Mouse (Mus musculus) kidney, adult 2 months (tissue): ENCODE measurements around the gene Foxn3. TPM values are rescaled to one million over a fixed set of nuclear protein-coding genes. Genes with fewer than 3 reads are reported as not detected.

Experiments
- DNase-seq: peaks from one replicate; pipeline ENCODE4 v3.0.0; 2021
- H3K27ac ChIP-seq: fragments of 200-500 bp; 2 replicates; pipeline ENCODE4 v1.5.1; 2012; ENCODE audit warnings: low read depth, low read length, control low read depth, inconsistent platforms; ENCODE audit not compliant: insufficient read depth
- H3K27me3 ChIP-seq: fragments of 200-500 bp; replicated peaks from 2 replicates; pipeline ENCODE4 v1.6.1; 2012; ENCODE audit warnings: mild to moderate bottlenecking, moderate library complexity, low read length, inconsistent platforms; ENCODE audit not compliant: control insufficient read depth, insufficient read depth
- H3K36me3 ChIP-seq: fragments of 200-500 bp; 2 replicates; pipeline ENCODE4 v1.6.1; 2012; ENCODE audit warnings: mild to moderate bottlenecking, moderate library complexity, low read length, inconsistent platforms; ENCODE audit not compliant: control insufficient read depth, insufficient read depth
- H3K4me1 ChIP-seq: fragments of 200-500 bp; 2 replicates; pipeline ENCODE4 v1.6.1; 2011; ENCODE audit warnings: low read length; ENCODE audit not compliant: control insufficient read depth, insufficient read depth
- H3K4me3 ChIP-seq: fragments of 200-500 bp; 2 replicates; pipeline ENCODE4 v1.5.1; 2011; ENCODE audit warnings: mild to moderate bottlenecking, low read depth, low read length, control low read depth; ENCODE audit not compliant: insufficient read depth
- CTCF ChIP-seq: fragments of 200-500 bp; conservative IDR thresholded peaks from 2 replicates; pipeline ENCODE4 v1.5.1; 2011; ENCODE audit warnings: low read depth, mild to moderate bottlenecking, control low read depth, low read length, moderate library complexity, mixed read lengths; ENCODE audit not compliant: insufficient read depth, insufficient read length
- POLR2A ChIP-seq: fragments of 200-500 bp; IDR thresholded peaks from one replicate; pipeline ENCODE4 v1.6.1; 2011; ENCODE audit warnings: low read depth, low read length, control low read depth
- WGBS: fragments of 180-500 bp; shearing (Covaris S2); methylation state at CpG from one replicate; pipeline ENCODE4 v1.1.7; 2018; 5-methylcytosine and 5-hydroxymethylcytosine counted together
- polyA plus RNA-seq: library from polyadenylated mRNA; depleted of rRNA; stranded (reverse); fragments of >200 nt; gene quantifications from 2 replicates; pipeline ENCODE4 v1.2.3, GENCODE M21; 2012

Gene Foxn3
- polyA plus RNA-seq, 1 experiment: 28.0 TPM

DNA sequence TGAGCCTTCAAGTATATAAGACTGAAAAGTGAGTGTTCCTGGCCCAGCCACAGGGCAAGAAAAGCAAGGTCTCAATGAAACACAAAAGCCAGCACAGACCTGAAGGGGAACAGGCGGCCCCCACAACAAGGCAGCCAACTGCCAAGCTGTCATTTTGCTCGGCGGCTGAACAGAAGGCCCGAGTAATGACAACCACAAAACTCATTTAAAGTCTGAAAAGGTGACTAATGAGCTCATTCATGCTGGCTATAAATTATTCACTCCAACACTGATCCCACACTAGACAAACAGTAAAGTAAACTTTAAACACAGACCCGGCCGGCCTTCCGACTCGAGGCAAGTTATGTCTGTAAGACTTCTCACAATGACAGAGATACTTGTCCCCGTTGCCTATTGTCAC lies 157.1 kb downstream of the Foxn3 start:
- Histone ChIP-seq H3K27ac (no peak overlapping the region), H3K4me1 (no peaks in the 10 kb centered on the region), H3K4me3 (no peak overlapping the region), H3K36me3 (no peaks in the 10 kb centered on the region), H3K27me3 (no peaks in the 10 kb centered on the region)
- TF ChIP-seq CTCF: no peak
- TF ChIP-seq POLR2A: no peak
- DNase-seq: peak; percentile 29
- WGBS: 22% methylated on average over 9 of the region's 9 CpGs

DNA sequence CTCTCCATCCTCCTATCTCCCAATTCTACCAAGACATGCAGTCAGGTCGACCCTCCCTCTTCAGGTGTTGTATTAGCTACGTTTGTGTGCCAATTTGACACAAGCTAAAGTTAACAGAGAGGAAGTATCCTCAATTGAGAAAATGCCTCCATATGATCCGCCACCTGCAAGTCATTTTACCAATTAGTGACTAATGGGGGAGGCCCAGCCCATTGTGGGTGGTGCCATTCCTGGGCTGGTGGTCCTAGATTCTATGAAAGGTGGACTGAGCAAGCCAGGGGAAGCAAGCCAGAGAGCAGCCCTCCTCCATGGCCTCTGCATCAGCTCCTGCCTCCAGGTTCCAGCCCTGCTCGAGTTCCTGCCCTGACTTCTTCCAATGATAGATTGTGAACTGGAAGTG lies 158.0 kb downstream of the Foxn3 start:
- Histone ChIP-seq H3K27ac (no peak overlapping the region), H3K4me1 (no peaks in the 10 kb centered on the region), H3K36me3 (no peaks in the 10 kb centered on the region), H3K4me3 (no peak overlapping the region), H3K27me3 (no peaks in the 10 kb centered on the region)
- TF ChIP-seq CTCF: no peak
- TF ChIP-seq POLR2A: no peak
- DNase-seq: no peak
- whole genome bisulfite sequencing: 90% methylated on average over 4 of the region's 4 CpGs

DNA sequence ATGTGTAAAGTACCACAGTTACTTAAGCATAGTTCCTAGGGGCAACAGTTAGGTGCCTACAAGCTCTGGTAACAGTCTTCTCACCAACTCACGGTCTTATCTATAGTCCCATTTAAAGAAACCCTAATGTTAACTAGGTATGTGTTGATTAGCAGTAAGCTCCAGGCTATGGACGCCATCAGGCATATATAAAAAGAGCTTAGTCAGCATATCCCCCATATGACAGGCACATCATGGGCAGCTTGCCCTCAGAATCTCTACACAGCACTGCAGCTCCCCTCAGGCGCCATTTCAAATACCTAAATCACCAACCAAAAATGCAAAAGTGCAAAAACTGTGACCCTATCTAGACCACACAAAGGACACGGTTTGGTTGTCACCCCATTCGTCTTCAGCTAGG lies 160.4 kb downstream of the Foxn3 start:
- H3K4me3 ChIP-seq: no peak overlapping the region
- no peak overlapping the region for H3K27ac ChIP-seq
- no peak for DNase-seq
- WGBS: 98% methylated on average over 5 of the region's 5 CpGs
- TF ChIP-seq CTCF (no peak), POLR2A (no peak)
- H3K36me3 ChIP-seq: no peaks in the 10 kb centered on the region
- no peaks in the 10 kb centered on the region for H3K27me3 ChIP-seq
- H3K4me1 ChIP-seq: no peaks in the 10 kb centered on the region

DNA sequence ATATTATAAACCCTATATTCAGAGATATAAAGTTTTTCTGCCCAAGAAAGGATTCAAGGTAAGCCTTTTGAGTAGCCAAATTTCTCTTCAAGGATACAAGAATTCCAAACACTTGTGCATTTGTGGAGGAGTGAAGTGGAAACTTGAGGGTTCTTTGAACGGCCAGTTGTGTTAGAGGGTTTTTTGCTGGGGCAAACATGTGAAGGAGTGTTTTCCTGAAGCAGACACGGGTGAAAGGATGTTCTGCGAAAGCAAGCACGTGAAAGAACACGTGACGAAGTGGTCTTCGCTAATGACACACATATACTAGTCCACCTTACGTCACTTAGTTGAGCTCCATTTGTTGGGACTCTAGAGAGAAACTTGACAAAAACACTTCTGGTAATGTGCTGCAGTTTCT lies 162.5 kb downstream of the Foxn3 start:
- TF ChIP-seq CTCF: no peak
- no peak for TF ChIP-seq POLR2A
- no peaks in the 10 kb centered on the region for H3K4me1 ChIP-seq
- no peak for DNase-seq
- no peak overlapping the region for H3K4me3 ChIP-seq
- no peaks in the 10 kb centered on the region for H3K36me3 ChIP-seq
- 96% methylated on average over 8 of the region's 8 CpGs for WGBS
- no peaks in the 10 kb centered on the region for H3K27me3 ChIP-seq
- no peak overlapping the region for H3K27ac ChIP-seq

DNA sequence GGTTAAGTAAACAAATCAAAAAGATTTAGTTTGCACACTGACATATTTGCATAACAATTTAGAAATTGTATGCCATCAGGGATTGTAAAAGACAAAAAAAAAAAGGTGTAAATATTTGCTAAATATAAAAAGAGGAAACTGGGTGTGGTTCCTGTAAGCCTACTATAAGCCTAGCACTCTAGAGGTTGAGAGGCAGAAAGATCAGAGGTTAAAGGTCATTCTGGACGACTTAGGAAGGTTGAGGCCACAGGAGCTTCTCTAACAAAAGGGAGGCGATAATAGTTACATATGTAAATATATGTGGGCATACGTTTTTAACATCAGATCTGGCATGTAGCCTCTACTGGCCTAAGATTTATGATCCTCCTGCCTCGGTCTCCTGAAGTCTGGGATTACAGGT lies 163.8 kb downstream of the Foxn3 start:
- no peak overlapping the region for H3K4me3 ChIP-seq
- H3K4me1 ChIP-seq: no peaks in the 10 kb centered on the region
- TF ChIP-seq CTCF (no peak), POLR2A (no peak)
- H3K36me3 ChIP-seq: no peaks in the 10 kb centered on the region
- no peaks in the 10 kb centered on the region for H3K27me3 ChIP-seq
- no peak for DNase-seq
- H3K27ac ChIP-seq: no peak overlapping the region
- WGBS: 75% methylated on average over 4 of the region's 4 CpGs

DNA sequence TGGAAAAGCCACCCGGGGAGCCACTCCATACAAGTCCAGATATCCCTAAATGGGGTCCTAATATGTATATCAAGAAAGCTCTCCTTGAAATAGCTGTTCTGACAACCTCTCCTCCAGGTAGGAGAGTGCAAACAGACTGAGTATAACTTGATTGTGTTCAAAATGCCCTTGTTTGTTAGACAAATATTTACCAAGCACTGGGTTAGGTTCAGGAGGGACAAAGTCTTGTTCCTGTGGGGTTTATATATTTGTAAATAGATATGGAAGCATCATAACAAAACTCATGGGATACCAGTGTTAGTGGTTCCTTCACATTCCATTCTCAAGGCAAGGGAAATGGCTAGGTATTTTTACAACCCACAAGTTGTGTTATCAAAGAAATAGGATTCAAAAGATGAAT lies 166.9 kb downstream of the Foxn3 start:
- H3K36me3 ChIP-seq: no peaks in the 10 kb centered on the region
- H3K4me1 ChIP-seq: peaks cover 8% of the 10 kb centered on the region; the same call in 1 of the 2 replicates
- no peak overlapping the region for H3K4me3 ChIP-seq
- no peak for TF ChIP-seq POLR2A
- TF ChIP-seq CTCF: no peak
- no peaks in the 10 kb centered on the region for H3K27me3 ChIP-seq
- no peak for DNase-seq
- 97% methylated on average over 1 of the region's 1 CpGs for WGBS
- H3K27ac ChIP-seq: no peak overlapping the region

DNA sequence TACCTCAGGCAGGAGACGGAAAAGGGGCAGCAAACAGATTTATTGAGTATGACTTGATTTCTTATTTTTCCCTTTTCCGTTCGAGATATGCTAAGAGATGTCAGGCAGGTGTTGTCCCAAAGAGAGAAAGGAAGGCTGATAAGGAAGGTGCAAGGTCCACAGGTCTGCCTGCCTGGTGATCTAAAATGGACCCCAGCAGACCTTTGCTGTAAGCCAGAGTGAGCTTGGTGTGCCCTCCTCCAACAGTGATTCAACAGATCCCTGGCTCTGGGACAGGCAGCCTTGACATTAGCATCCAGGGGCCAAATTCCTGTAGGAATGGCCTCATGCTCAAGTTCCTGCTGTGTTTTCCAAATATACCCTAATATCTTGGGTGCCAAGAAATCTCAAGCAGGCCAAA lies 168.3 kb downstream of the Foxn3 start:
- no peak for DNase-seq
- H3K4me1 ChIP-seq: peaks cover 8% of the 10 kb centered on the region; the same call in 1 of the 2 replicates
- H3K27ac ChIP-seq: no peak overlapping the region
- H3K27me3 ChIP-seq: no peaks in the 10 kb centered on the region
- no peak for TF ChIP-seq CTCF
- no peak for TF ChIP-seq POLR2A
- H3K36me3 ChIP-seq: no peaks in the 10 kb centered on the region
- 97% methylated on average over 3 of the region's 3 CpGs for WGBS
- H3K4me3 ChIP-seq: no peak overlapping the region

DNA sequence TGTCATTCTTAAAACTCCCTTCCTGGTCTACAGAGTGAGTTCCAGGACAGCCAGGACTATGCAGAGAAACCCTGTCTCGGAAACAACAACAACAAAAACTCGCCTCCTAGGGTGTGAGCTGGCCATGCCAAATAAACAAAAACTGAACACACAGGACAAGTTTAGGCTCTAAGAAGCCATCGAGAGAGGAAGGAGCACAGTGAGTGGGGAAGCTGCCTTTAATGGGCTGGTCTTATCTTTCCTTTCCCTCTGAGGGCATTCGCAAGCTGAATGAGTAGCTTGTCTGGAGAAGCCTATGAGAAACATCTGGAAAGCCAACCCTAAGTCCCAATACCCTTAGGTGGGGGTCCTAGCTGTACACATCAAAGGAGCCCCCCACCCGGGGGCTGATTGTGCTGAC lies 168.7 kb downstream of the Foxn3 start:
- no peak for DNase-seq
- TF ChIP-seq CTCF (no peak), POLR2A (no peak)
- Histone ChIP-seq H3K36me3 (no peaks in the 10 kb centered on the region), H3K27ac (no peak overlapping the region), H3K4me1 (peaks cover 8% of the 10 kb centered on the region; the same call in 1 of the 2 replicates), H3K27me3 (no peaks in the 10 kb centered on the region), H3K4me3 (no peak overlapping the region)
- 72% methylated on average over 5 of the region's 5 CpGs for WGBS
